ENCODE assay signal across 15 mouse cellular contexts in the genomic region with DNA sequence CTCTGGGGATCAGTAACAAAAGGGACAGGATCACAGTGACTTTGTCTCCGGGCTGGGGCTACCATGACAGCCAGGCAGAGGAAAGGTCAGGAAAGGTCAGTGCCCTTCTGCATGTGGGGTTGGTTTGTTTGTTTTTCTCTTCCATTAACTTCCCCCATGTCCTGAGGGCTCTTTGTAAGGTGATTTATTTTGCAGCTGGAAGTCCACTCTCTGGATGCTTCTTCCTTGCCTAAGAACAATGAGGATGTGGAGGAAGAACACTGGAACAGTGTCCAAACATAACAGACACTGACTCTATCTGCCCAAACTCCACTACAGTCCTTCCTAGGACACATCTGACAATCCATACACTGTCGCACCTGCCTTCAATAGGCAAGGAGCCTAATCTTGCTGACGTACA.
DNase-seq lines count a peak whose midpoint lies in the region; ATAC-seq and TF ChIP-seq lines count a peak whose summit lies in the region.
"Had no signal": no experiment of that assay in that cellular context is flagged by ENCODE, and none has a peak within 500 bp of the region (broad histone marks: within the 10 kb centered on the region; RNA-seq: fewer than 3 reads in every experiment).

No protein-coding gene starts in this region.

- WGBS in midbrain, embryonic 10.5 days = 33% methylated on average over 3 of the region's 3 CpGs
- 32% methylated on average over 3 of the region's 3 CpGs for WGBS in midbrain, embryonic 13.5 days
- WGBS in kidney, postnatal 0 days = 38% methylated on average over 3 of the region's 3 CpGs

- H3K27me3 ChIP-seq in midbrain, embryonic 10.5 days (ENCODE audit: low read depth, poor library complexity, severe bottlenecking) = no peaks in the 10 kb centered on the region
- H3K27me3 ChIP-seq in midbrain, embryonic 13.5 days = no peaks in the 10 kb centered on the region
- H3K27me3 ChIP-seq in kidney, postnatal 0 days (ENCODE audit: insufficient read depth, low read length) = no peaks in the 10 kb centered on the region
- H3K27me3 ChIP-seq: embryonic facial prominence, embryonic 12.5 days; forebrain, embryonic 13.5 days; Patski had no signal

- ATAC-seq in midbrain, embryonic 13.5 days = no peak
- ATAC-seq in kidney, postnatal 0 days (replicated peaks; ENCODE audit: low FRiP score, low read depth) = no peak; the same call in 1 of the 2 replicates
- no peak for ATAC-seq in inflammation-experienced regulatory T-cells, adult 6 months
- no peak for ATAC-seq in erythroid progenitor cell, adult 5-6 weeks (replicated peaks; ENCODE audit: low FRiP score, poor library complexity, severe bottlenecking)
- ATAC-seq: forebrain, embryonic 13.5 days; Patski had no signal

- intact Hi-C loops in heart, postnatal 14 days (cut with DNase I) = loop anchor here (2.0 kb wide), 1 partner anchor 70 kb away; no protein-coding TSS in a partner anchor

- no peaks in the 10 kb centered on the region for H3K9me3 ChIP-seq in midbrain, embryonic 10.5 days (replicated peaks)
- H3K9me3 ChIP-seq in midbrain, embryonic 13.5 days = no peaks in the 10 kb centered on the region
- no peaks in the 10 kb centered on the region for H3K9me3 ChIP-seq in kidney, postnatal 0 days (replicated peaks; ENCODE audit: low read length)
- H3K9me3 ChIP-seq: embryonic facial prominence, embryonic 12.5 days; forebrain, embryonic 13.5 days had no signal

- no peak overlapping the region for H3K9ac ChIP-seq in midbrain, embryonic 13.5 days (replicated peaks)
- H3K9ac ChIP-seq in kidney, postnatal 0 days (ENCODE audit: low read depth, low read length) = no peak overlapping the region
- H3K9ac ChIP-seq: embryonic facial prominence, embryonic 12.5 days; forebrain, embryonic 13.5 days; liver, embryonic 14.5 days had no signal

- no peak overlapping the region for H3K27ac ChIP-seq in midbrain, embryonic 10.5 days (replicated peaks)
- H3K27ac ChIP-seq in midbrain, embryonic 13.5 days = no peak overlapping the region
- H3K27ac ChIP-seq in kidney, postnatal 0 days = no peak overlapping the region
- H3K27ac ChIP-seq: embryonic facial prominence, embryonic 12.5 days; forebrain, embryonic 13.5 days; left cerebral cortex, adult 2 months; liver, embryonic 14.5 days had no signal

- H3K4me2 ChIP-seq in midbrain, embryonic 13.5 days (replicated peaks) = no peak overlapping the region
- H3K4me2 ChIP-seq in kidney, postnatal 0 days (ENCODE audit: low read length) = no peak overlapping the region
- H3K4me2 ChIP-seq: embryonic facial prominence, embryonic 12.5 days; forebrain, embryonic 13.5 days had no signal

- peak; percentile 43 to 82 for DNase-seq in heart, adult 9 months (ENCODE audit: low spot score in 2 of 2)
- no peak for DNase-seq in heart, postnatal 14 days
- DNase-seq in midbrain, embryonic 10.5 days (ENCODE audit: low spot score) = peak; percentile 16
- DNase-seq in kidney, postnatal 0 days (ENCODE audit: low spot score) = peak; percentile 77
- peak; percentile 67 for DNase-seq in yolk sac, embryonic 10.5 days (ENCODE audit: low spot score)
- DNase-seq: adrenal gland, adult 8-10 months; thymus, adult 2 months had no signal

- TF ChIP-seq CTCF in kidney, postnatal 0 days (IDR thresholded peaks at IDR 0.05; ENCODE audit: low read depth) = no peak

- peaks cover 17% of the 10 kb centered on the region for H3K4me1 ChIP-seq in midbrain, embryonic 10.5 days
- H3K4me1 ChIP-seq in midbrain, embryonic 13.5 days (replicated peaks) = 0 out of 2 replicates have a peak, but pooled peaks cover 4% of the 10 kb centered on the region
- H3K4me1 ChIP-seq in kidney, postnatal 0 days (replicated peaks; ENCODE audit: insufficient read depth, low read length) = peaks cover 8% of the 10 kb centered on the region; the same call in 1 of the 2 replicates
- H3K4me1 ChIP-seq: embryonic facial prominence, embryonic 12.5 days had no signal

- H3K36me3 ChIP-seq in midbrain, embryonic 10.5 days = no peaks in the 10 kb centered on the region
- no peaks in the 10 kb centered on the region for H3K36me3 ChIP-seq in midbrain, embryonic 13.5 days
- H3K36me3 ChIP-seq in kidney, postnatal 0 days (ENCODE audit: insufficient read depth, low read length) = no peaks in the 10 kb centered on the region
- H3K36me3 ChIP-seq: embryonic facial prominence, embryonic 12.5 days had no signal

- H3K4me3 ChIP-seq in midbrain, embryonic 10.5 days = no peak overlapping the region
- H3K4me3 ChIP-seq in midbrain, embryonic 13.5 days (replicated peaks) = no peak overlapping the region
- no peak overlapping the region for H3K4me3 ChIP-seq in kidney, postnatal 0 days (replicated peaks; ENCODE audit: low read depth, low read length)
- H3K4me3 ChIP-seq: embryonic facial prominence, embryonic 12.5 days; forebrain, embryonic 13.5 days; left cerebral cortex, adult 2 months had no signal

Comparison
In these comparisons a context has a peak if more than half of its experiments do, and no peak if none do; other contexts are left out.
1. DNase-seq: peak in heart, adult 9 months (2 of 2), midbrain, embryonic 10.5 days (single experiment), kidney, postnatal 0 days (single experiment) and yolk sac, embryonic 10.5 days (single experiment); none in heart, postnatal 14 days (0 of 2).